Mouse (Mus musculus) lung, postnatal 0 days (tissue): ENCODE results near the gene Rragd. TPM values are rescaled to one million over a fixed set of nuclear protein-coding genes. Genes with fewer than 3 reads are reported as not detected.

ENCODE experiments used
- ATAC-seq: fragments of 200-750 bp; cut with Nextera tagmentation; 2 replicates; pipeline ENCODE4 v1.8.0; 2017; ENCODE audit warnings: moderate library complexity
- DNase-seq: peaks from one replicate; pipeline ENCODE4 v3.0.0-alpha.2; 2016; ENCODE audit warnings: low spot score
- H3K27ac ChIP-seq: fragments of 300-500 bp; sonication (generic); 2 replicates; pipeline ENCODE4 v1.5.1; 2014; ENCODE audit warnings: antibody characterized with exemption, mild to moderate bottlenecking, low read length, mixed read lengths
- H3K27me3 ChIP-seq: fragments of 300-500 bp; sonication (generic); replicated peaks from 2 replicates; pipeline ENCODE4 v1.6.1; 2014; ENCODE audit warnings: low read length, mixed read lengths; ENCODE audit not compliant: insufficient read depth
- H3K36me3 ChIP-seq: fragments of 300-500 bp; sonication (generic); 2 replicates; pipeline ENCODE4 v1.6.1; 2014; ENCODE audit warnings: low read length, mixed read lengths; ENCODE audit not compliant: insufficient read depth
- H3K4me1 ChIP-seq: fragments of 300-500 bp; sonication (generic); 2 replicates; pipeline ENCODE4 v1.6.1; 2014; ENCODE audit warnings: antibody characterized with exemption, low read depth, low read length, mixed read lengths; ENCODE audit not compliant: insufficient read depth
- H3K4me2 ChIP-seq: fragments of 300-500 bp; sonication (generic); replicated peaks from 2 replicates; pipeline ENCODE4 v1.6.1; 2014; ENCODE audit warnings: low read depth, mild to moderate bottlenecking, low read length, moderate library complexity, mixed read lengths
- H3K4me3 ChIP-seq: fragments of 300-500 bp; sonication (generic); 2 replicates; pipeline ENCODE4 v1.5.1; 2014; ENCODE audit warnings: low read depth, low read length
- H3K9ac ChIP-seq: fragments of 300-500 bp; sonication (generic); replicated peaks from 2 replicates; pipeline ENCODE4 v1.6.1; 2014; ENCODE audit warnings: low read depth, mild to moderate bottlenecking
- H3K9me3 ChIP-seq: fragments of 300-500 bp; sonication (generic); 2 replicates; pipeline ENCODE4 v1.6.1; 2016; ENCODE audit warnings: low read length, mixed read lengths
- CTCF ChIP-seq: IDR thresholded peaks from 2 replicates; pipeline ENCODE4 v1.5.1; 2016; ENCODE audit warnings: antibody characterized with exemption, mild to moderate bottlenecking
- EP300 ChIP-seq: IDR thresholded peaks from 2 replicates; pipeline ENCODE4 v1.6.1; 2016; ENCODE audit warnings: antibody characterized with exemption, mild to moderate bottlenecking, control low read depth
- WGBS: fragments of 180-500 bp; shearing (Covaris S2); extraction: QIAGEN DNeasy Blood & Tissue Kit; methylation state at CpG from one replicate; pipeline ENCODE4 v1.1.7; 2014; 5-methylcytosine and 5-hydroxymethylcytosine counted together
- polyA plus RNA-seq: library from polyadenylated mRNA; unstranded; fragments of >200 nt; fragmentation: Nextera tagmentation; extraction: Ambion mirVana; gene quantifications from 2 replicates; pipeline ENCODE4 v1.2.1, GENCODE M21; 2015

Gene Rragd
- polyA plus RNA-seq, 1 experiment from 2014 or later, result 5.6 TPM

- H3K9ac ChIP-seq, result no peak overlapping the region
- H3K9me3 ChIP-seq, result no peaks in the 10 kb centered on the region
- no peak overlapping the region for H3K27ac ChIP-seq
- TF ChIP-seq EP300 (no peak), CTCF (no peak)
- no peaks in the 10 kb centered on the region for H3K4me1 ChIP-seq
- H3K27me3 ChIP-seq, result no peaks in the 10 kb centered on the region
- no peak overlapping the region for H3K4me2 ChIP-seq
- 81% methylated on average over 4 of the region's 4 CpGs for WGBS
- no peak overlapping the region for H3K4me3 ChIP-seq
- no peak for DNase-seq
- ATAC-seq, result no peak
- H3K36me3 ChIP-seq, result no peaks in the 10 kb centered on the region
Measured at GRCm38 (mm10) chr4:32977331-32977730, 5.5 kb upstream of the Rragd start.

GRCm38 (mm10) chr4:32980061-32980460 lies 2.8 kb upstream of the Rragd start:
- WGBS, result 77% methylated on average over 3 of the region's 3 CpGs
- ATAC-seq, result no peak

GRCm38 (mm10) chr4:32981617-32982016 lies 1.2 kb upstream of the Rragd start:
- Histone ChIP-seq H3K27me3 (no peaks in the 10 kb centered on the region; the same call in 1 of the 2 replicates), H3K4me3 (no peak overlapping the region), H3K9me3 (no peaks in the 10 kb centered on the region), H3K4me2 (no peak overlapping the region), H3K36me3 (no peaks in the 10 kb centered on the region), H3K27ac (no peak overlapping the region), H3K9ac (no peak overlapping the region), H3K4me1 (0 out of 2 replicates have a peak, but pooled peaks cover 3% of the 10 kb centered on the region)
- WGBS, result 20% methylated on average over 5 of the region's 5 CpGs
- no peak for ATAC-seq
- TF ChIP-seq EP300 (no peak), CTCF (no peak)
- no peak for DNase-seq

More at GRCm38 (mm10) chr4:32980061-32980460, 2.8 kb upstream of the Rragd start:
- H3K4me3 ChIP-seq, result no peak overlapping the region
- H3K9ac ChIP-seq, result no peak overlapping the region
- no peaks in the 10 kb centered on the region for H3K9me3 ChIP-seq
- H3K27ac ChIP-seq, result no peak overlapping the region
- no peaks in the 10 kb centered on the region for H3K27me3 ChIP-seq
- TF ChIP-seq EP300, result no peak
- TF ChIP-seq CTCF, result no peak
- no peak overlapping the region for H3K4me2 ChIP-seq
- no peak for DNase-seq
- 0 out of 2 replicates have a peak, but pooled peaks cover 3% of the 10 kb centered on the region for H3K4me1 ChIP-seq
- H3K36me3 ChIP-seq, result no peaks in the 10 kb centered on the region

GRCm38 (mm10) chr4:32982041-32982715 lies 659 bp upstream of the Rragd start:
- Histone ChIP-seq H3K4me1 (0 out of 2 replicates have a peak, but pooled peaks cover 3% of the 10 kb centered on the region), H3K9me3 (no peaks in the 10 kb centered on the region), H3K4me2 (peak overlapping the region; percentile 100), H3K27me3 (no peaks in the 10 kb centered on the region; the same call in 1 of the 2 replicates), H3K9ac (no peak overlapping the region), H3K36me3 (no peaks in the 10 kb centered on the region), H3K27ac (no peak overlapping the region), H3K4me3 (peak overlapping the region; percentile 62)
- peak; percentile 22 for ATAC-seq
- DNase-seq, result no peak
- 4% methylated on average over 15 of the region's 15 CpGs for WGBS
- TF ChIP-seq CTCF, result no peak
- no peak for TF ChIP-seq EP300

GRCm38 (mm10) chr4:32983176-32984155 lies 629 bp downstream of the Rragd start:
- Histone ChIP-seq H3K36me3 (no peaks in the 10 kb centered on the region), H3K9me3 (no peaks in the 10 kb centered on the region), H3K4me3 (peak overlapping the region; percentile 62), H3K4me1 (0 out of 2 replicates have a peak, but pooled peaks cover 3% of the 10 kb centered on the region), H3K9ac (peak overlapping the region; percentile 32; the same call in 1 of the 2 replicates), H3K27ac (no peak overlapping the region), H3K27me3 (no peaks in the 10 kb centered on the region; the same call in 1 of the 2 replicates), H3K4me2 (peak overlapping the region; percentile 100)
- DNase-seq (peak; percentile 45), ATAC-seq (peak; percentile 66)
- WGBS, result 3% methylated on average over 41 of the region's 94 CpGs
- TF ChIP-seq EP300, result no peak
- no peak for TF ChIP-seq CTCF

- Histone ChIP-seq H3K36me3 (no peaks in the 10 kb centered on the region), H3K27me3 (no peaks in the 10 kb centered on the region; the same call in 1 of the 2 replicates), H3K4me3 (peak overlapping the region; percentile 62), H3K4me2 (peak overlapping the region; percentile 100), H3K4me1 (0 out of 2 replicates have a peak, but pooled peaks cover 3% of the 10 kb centered on the region), H3K27ac (no peak overlapping the region), H3K9me3 (no peaks in the 10 kb centered on the region), H3K9ac (no peak overlapping the region)
- WGBS, result 2% methylated on average over 13 of the region's 13 CpGs
- TF ChIP-seq CTCF (no peak), EP300 (no peak)
- DNase-seq (no peak), ATAC-seq (no peak)
Measured at GRCm38 (mm10) chr4:32984242-32984641, 1.4 kb downstream of the Rragd start.
